Mouse (Mus musculus) spleen, postnatal 36 days (tissue): Measurements from ENCODE around the gene Prcc.
"Not testable (repeated sequence)": the region's sequence is repeated elsewhere in the genome, so short reads cannot be mapped to it uniquely, and the experiment has no call there.

Experiments used
- DNase-seq, 2 experiments: peaks; one replicate each; pipeline ENCODE4 v3.0.0; 2022; ENCODE audit warnings: low spot score in 2 of 2, mixed read lengths in 1 of 2

Gene Prcc

DNA sequence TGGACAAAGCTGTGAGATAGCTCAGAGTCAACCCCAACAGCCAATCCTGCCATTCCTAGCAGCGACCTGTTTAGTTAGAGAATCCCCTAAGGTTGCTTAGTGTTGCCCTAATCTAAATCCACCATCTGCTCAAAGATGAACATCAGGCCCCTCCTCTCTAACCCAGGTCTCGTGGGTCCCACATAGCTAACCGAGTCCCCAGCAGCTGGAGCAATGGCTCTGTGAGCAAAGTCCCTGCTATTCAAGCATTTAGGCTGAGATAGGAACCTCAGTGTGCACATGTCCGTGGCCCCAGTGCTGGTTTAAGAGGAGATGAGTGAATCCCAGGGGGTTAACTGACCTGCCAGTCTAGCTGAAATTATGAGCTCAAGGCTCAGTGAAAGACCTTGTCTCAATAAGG is 39.2 kb downstream of the Prcc start:
- DNase-seq = no peak

DNA sequence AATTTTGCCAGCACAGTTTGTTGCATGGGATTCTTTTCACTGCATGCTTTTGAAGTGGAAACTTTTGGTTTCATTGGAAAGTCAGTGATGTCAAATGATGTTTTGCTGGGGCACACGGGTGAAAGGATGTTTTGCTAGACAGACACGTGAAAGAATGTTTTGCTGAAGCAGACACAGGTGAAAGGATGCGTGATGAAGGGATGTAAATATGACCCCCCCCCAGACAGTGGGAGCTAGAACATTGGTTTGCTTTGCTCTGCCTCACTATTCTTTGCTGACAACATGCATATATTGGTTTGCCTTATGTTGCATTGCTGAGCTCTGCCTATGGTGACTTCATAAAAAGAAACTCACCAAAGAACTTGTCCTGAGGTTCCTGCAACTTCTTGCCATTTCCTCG is 40.4 kb downstream of the Prcc start:
- DNase-seq = no peak

DNA sequence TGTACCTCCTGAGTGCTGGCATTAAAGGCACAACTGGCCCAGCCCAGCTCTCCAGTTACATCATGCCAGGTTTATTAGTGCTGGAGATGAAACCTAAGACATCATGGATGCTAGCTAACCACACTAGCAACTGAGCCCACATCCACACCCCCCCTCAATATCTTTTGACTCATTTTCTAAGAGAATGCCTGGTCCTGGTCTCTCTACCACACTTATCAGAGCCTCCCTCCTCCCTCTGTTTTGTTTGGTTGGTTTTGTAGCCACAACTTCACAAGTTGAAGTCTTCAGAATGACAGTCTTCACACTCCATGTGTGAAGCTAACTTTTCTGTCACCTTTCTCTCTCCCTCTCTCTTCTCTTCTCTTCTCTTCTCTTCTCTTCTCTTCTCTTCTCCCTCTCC is 44.5 kb downstream of the Prcc start:
- no peak for DNase-seq

DNA sequence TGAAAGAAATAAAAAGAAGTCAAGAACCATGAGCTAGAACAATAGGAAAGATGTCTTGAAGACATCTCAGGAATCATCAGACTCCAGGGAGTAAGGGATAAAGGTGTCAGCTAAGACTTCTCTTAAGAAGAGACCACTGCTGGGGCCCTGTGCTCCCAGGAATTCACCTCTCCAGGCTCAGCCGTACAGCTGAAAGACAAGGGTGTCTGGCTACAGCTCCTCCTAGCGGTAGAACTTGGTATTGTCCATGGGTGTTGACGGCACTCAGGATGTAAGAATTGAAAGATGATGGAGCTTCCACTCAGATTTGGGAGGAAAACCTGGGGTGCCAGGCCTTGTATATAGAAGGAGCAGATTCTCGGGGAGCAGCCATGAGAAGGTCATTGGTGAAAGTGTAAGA is 46.8 kb downstream of the Prcc start:
- DNase-seq = peak; percentile 30 to 41

- no peak for DNase-seq
These were observed 51.9 kb downstream of the Prcc start for GRCm38 (mm10) chr3:87833482-87833881.

GRCm38 (mm10) chr3:87832109-87832859 is 53.1 kb downstream of the Prcc start:
- no peak for DNase-seq

- no peak for DNase-seq
These were observed 56.4 kb downstream of the Prcc start for GRCm38 (mm10) chr3:87829025-87829424.

DNA sequence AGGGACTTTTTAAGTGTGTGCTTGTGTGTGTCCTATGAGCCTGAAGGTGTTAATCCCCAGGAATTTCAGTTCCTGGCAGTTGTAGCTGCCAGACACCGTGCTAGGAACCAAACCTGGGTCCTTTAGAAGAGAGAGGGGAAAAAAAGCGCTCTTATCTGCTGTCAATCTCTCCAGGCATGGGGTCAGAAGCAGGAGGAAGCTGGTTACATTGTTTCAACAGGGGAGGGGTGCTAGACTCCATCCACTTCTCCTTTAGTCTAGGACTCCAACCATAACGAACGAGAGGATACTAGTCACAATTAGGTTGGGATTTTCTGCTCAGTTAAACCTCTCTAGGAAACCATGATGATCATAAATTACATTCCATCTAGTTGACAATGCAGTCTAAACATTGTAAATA is 57.0 kb downstream of the Prcc start:
- DNase-seq = no peak

DNA sequence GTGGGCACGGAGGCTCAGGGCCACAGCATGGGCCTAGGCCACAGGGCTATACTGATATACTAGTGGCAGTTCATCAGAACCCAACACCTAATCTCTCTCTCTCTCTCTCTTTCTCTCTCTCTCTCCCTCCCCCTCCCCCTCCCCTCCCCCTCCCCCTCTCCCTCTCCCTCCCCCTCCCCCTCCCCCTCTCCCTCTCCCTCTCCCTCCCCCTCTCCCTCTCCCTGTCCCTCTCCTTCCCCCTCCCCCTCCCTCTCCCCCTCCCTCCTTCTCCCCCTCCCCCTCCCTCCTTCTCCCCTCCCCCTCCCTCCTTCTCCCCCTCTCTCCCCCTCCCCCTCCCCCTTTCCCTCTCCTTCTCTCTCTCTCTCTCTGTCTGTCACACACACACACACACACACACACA is 61.2 kb downstream of the Prcc start, which contains the start of gene Pear1:
TSS of gene Pear1 (minus strand) at position 101 of the 400 bp plus-strand sequence.
- DNase-seq = not testable (repeated sequence)

- no peak for DNase-seq
These were observed 67.2 kb downstream of the Prcc start for GRCm38 (mm10) chr3:87818226-87818625.

DNA sequence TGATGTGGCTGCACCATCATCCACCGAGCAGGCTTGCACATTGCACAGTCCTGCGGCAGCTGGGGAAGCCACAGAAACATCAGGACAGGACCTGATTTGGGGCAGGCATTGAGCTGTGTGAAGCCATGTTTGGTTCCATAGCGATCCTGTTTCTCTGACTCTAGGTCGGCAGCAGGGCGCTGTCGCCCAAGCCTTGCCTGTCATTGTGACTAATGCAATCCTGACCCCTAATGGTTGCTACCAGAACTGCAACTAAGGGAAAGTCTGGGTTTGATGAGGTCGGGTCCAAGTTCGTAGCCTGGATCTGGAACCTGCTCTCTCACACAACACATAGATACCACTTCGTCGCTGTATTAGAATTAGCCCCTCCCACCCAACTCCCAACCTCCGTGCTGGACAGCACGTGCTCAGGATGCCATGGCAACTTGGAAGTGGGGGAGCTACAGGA is 68.7 kb downstream of the Prcc start:
- peak; percentile 38 to 59 for DNase-seq

GRCm38 (mm10) chr3:87816166-87816565 is 69.2 kb downstream of the Prcc start:
- no peak for DNase-seq

DNA sequence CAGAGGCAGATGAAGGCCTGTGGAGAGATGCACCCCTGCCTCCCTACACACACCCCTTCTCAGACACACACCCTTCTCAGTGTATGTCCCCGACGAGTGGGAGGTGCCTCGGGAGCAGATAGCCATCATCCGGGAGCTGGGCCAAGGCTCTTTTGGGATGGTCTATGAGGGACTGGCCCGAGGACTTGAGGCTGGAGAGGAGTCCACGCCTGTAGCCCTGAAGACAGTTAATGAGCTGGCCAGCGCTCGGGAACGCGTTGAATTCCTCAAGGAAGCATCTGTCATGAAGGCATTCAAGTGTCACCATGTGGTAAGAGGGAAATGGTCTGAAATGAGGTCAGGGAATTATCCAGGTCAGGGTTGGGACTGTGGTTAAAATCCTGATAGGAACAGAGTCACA is 72.5 kb downstream of the Prcc start:
- DNase-seq = no peak

- DNase-seq = no peak
These were observed 73.0 kb downstream of the Prcc start for GRCm38 (mm10) chr3:87812413-87812812.

- DNase-seq = no peak
These were observed 74.1 kb downstream of the Prcc start for GRCm38 (mm10) chr3:87811297-87811696.

DNA sequence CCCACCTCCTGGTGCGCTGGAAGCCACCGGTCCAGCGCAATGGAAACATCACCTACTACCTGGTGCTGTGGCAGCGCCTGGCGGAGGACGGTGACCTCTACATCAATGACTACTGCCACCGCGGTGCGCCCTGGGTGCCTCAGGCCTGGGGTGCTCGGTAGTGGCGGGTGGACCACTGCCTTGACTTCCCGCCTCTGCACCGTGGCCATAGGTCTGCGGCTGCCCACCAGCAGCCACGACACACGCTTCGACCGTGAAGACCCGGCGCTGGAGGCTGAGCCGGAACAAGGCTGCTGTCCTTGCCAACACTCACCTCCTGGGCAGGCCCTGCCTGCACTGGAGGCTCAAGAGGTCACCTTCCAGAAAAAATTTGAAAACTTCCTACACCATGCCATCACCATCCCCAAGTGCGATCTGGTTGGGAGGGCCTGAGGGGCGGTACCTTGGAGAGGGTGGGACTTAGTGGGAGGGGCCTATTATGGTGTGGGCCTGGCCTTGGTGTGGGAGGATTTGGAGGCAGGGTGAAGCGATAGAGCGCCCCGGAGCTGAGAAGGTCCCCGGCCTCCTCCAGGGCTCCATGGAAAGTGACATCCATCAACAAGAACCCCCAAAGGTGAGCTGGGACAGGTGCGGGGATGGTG is 76.0 kb downstream of the Prcc start:
- no peak for DNase-seq
